Mouse (Mus musculus) induced T-regulatory cell, adult 2 months (primary cell): ENCODE data around the gene Cers6.

Experiments
- DNase-seq: peaks from one replicate; pipeline ENCODE4 v3.0.0-alpha.2; 2012; ENCODE audit warnings: low read depth

Gene Cers6

GRCm38 (mm10) chr2:69071440-69072235 is 210.4 kb downstream of the Cers6 start:
- no peak for DNase-seq

- no peak for DNase-seq
Observed at GRCm38 (mm10) chr2:69077189-69077588, 215.9 kb downstream of the Cers6 start.

GRCm38 (mm10) chr2:69080760-69081159 is 219.5 kb downstream of the Cers6 start:
- DNase-seq = no peak

GRCm38 (mm10) chr2:69082499-69083197 is 221.4 kb downstream of the Cers6 start:
- DNase-seq = no peak

- no peak for DNase-seq
Observed at GRCm38 (mm10) chr2:69083198-69083509, 221.9 kb downstream of the Cers6 start.

GRCm38 (mm10) chr2:69084416-69084815 is 223.2 kb downstream of the Cers6 start:
- no peak for DNase-seq

GRCm38 (mm10) chr2:69086505-69087260 is 225.4 kb downstream of the Cers6 start:
- DNase-seq = no peak

- no peak for DNase-seq
Observed at GRCm38 (mm10) chr2:69095836-69096235, 234.6 kb downstream of the Cers6 start.

GRCm38 (mm10) chr2:69096821-69097220 is 235.6 kb downstream of the Cers6 start:
- DNase-seq = no peak

GRCm38 (mm10) chr2:69097526-69097925 is 236.3 kb downstream of the Cers6 start:
- no peak for DNase-seq

GRCm38 (mm10) chr2:69098701-69099100 is 237.5 kb downstream of the Cers6 start:
- DNase-seq = no peak

- no peak for DNase-seq
Observed at GRCm38 (mm10) chr2:69099147-69099546, 237.9 kb downstream of the Cers6 start.

GRCm38 (mm10) chr2:69100706-69101105 is 239.5 kb downstream of the Cers6 start:
- peak; percentile 43 for DNase-seq

GRCm38 (mm10) chr2:69103526-69103925 is 242.3 kb downstream of the Cers6 start:
- no peak for DNase-seq

GRCm38 (mm10) chr2:69104511-69105145 is 243.4 kb downstream of the Cers6 start:
- no peak for DNase-seq

- DNase-seq = no peak
Observed at GRCm38 (mm10) chr2:69109246-69109645, 248.0 kb downstream of the Cers6 start.

- DNase-seq = no peak
Observed at GRCm38 (mm10) chr2:69109710-69110109, 248.5 kb downstream of the Cers6 start.

- no peak for DNase-seq
Observed at GRCm38 (mm10) chr2:69112609-69113008, 251.4 kb downstream of the Cers6 start.

- no peak for DNase-seq
Observed at GRCm38 (mm10) chr2:69113829-69114547, 252.7 kb downstream of the Cers6 start.

GRCm38 (mm10) chr2:69115921-69116320 is 254.7 kb downstream of the Cers6 start:
- no peak for DNase-seq

- no peak for DNase-seq
Observed at GRCm38 (mm10) chr2:69116767-69117166, 255.5 kb downstream of the Cers6 start.

GRCm38 (mm10) chr2:69118994-69119393 is 257.8 kb downstream of the Cers6 start:
- no peak for DNase-seq
